Mouse (Mus musculus) lung, postnatal 0 days (tissue): Measurements from ENCODE around the gene Rnf223.

Experiments used
- CTCF ChIP-seq: IDR thresholded peaks from 2 replicates; pipeline ENCODE4 v1.5.1; 2016; ENCODE audit warnings: antibody characterized with exemption, mild to moderate bottlenecking
- EP300 ChIP-seq: IDR thresholded peaks from 2 replicates; pipeline ENCODE4 v1.6.1; 2016; ENCODE audit warnings: antibody characterized with exemption, mild to moderate bottlenecking, control low read depth

- TF ChIP-seq CTCF: no peak
- no peak for TF ChIP-seq EP300
Observed at GRCm38 (mm10) chr4:156169129-156169528, 38.8 kb downstream of the Rnf223 start.
